Comparison of ENCODE assay signal across 25 mouse cellular contexts in genomic region chr12:84541391-84541958, GRCm38 (mm10). TPM values are rescaled to one million over a fixed set of nuclear protein-coding genes. Genes with fewer than 3 reads are reported as not detected.
DNase-seq lines count a peak whose midpoint lies in the region; ATAC-seq and TF ChIP-seq lines count a peak whose summit lies in the region.
"Had no signal": no experiment of that assay in that cellular context is flagged by ENCODE, and none has a peak within 500 bp of the region (broad histone marks: within the 10 kb centered on the region; RNA-seq: fewer than 3 reads in every experiment).

No protein-coding gene starts in this region.

- H3K4me1 ChIP-seq in forebrain, embryonic 11.5 days (replicated peaks; ENCODE audit: control insufficient read depth, insufficient read depth, low read length): peaks cover 11% of the 10 kb centered on the region; the same call in 1 of the 2 replicates
- H3K4me1 ChIP-seq in forebrain, postnatal 0 days (ENCODE audit: insufficient read depth): no peaks in the 10 kb centered on the region
- peaks cover 17% of the 10 kb centered on the region for H3K4me1 ChIP-seq in forebrain, embryonic 14.5 days (ENCODE audit: control insufficient read depth, insufficient read depth, low read length)
- H3K4me1 ChIP-seq: embryonic facial prominence, embryonic 12.5 days; heart, embryonic 12.5 days; hindbrain, embryonic 15.5 days had no signal

- 38% methylated on average over 11 of the region's 11 CpGs for WGBS in forebrain, embryonic 11.5 days
- WGBS in forebrain, postnatal 0 days: 20% methylated on average over 11 of the region's 11 CpGs
- 19% methylated on average over 11 of the region's 11 CpGs for WGBS in forebrain, embryonic 14.5 days

- H3K36me3 ChIP-seq in forebrain, embryonic 11.5 days (ENCODE audit: control insufficient read depth, insufficient read depth, low read length): no peaks in the 10 kb centered on the region
- no peaks in the 10 kb centered on the region for H3K36me3 ChIP-seq in forebrain, postnatal 0 days (ENCODE audit: insufficient read depth)
- H3K36me3 ChIP-seq in forebrain, embryonic 14.5 days (ENCODE audit: control insufficient read depth, insufficient read depth, low read length): no peaks in the 10 kb centered on the region
- H3K36me3 ChIP-seq: embryonic facial prominence, embryonic 12.5 days; heart, embryonic 12.5 days; hindbrain, embryonic 10.5 days; hindbrain, embryonic 15.5 days had no signal

- no peak for TF ChIP-seq CTCF in forebrain, postnatal 0 days (IDR thresholded peaks at IDR 0.05; ENCODE audit: low read depth)
- TF ChIP-seq CTCF in brain, embryonic 14.5 days (IDR thresholded peaks at IDR 0.05; ENCODE audit: borderline replicate concordance, extremely low read depth, insufficient read depth, insufficient read length): no peak

- no peak overlapping the region for H3K9ac ChIP-seq in forebrain, embryonic 11.5 days (ENCODE audit: low read length)
- H3K9ac ChIP-seq in forebrain, postnatal 0 days: no peak overlapping the region
- no peak overlapping the region for H3K9ac ChIP-seq in forebrain, embryonic 14.5 days (ENCODE audit: low read length)
- H3K9ac ChIP-seq: embryonic facial prominence, embryonic 12.5 days; heart, embryonic 12.5 days; hindbrain, embryonic 15.5 days had no signal

- no peak overlapping the region for H3K4me2 ChIP-seq in forebrain, embryonic 11.5 days (ENCODE audit: low read depth, low read length, severe bottlenecking)
- no peak overlapping the region for H3K4me2 ChIP-seq in forebrain, postnatal 0 days (ENCODE audit: low read depth)
- no peak overlapping the region for H3K4me2 ChIP-seq in forebrain, embryonic 14.5 days (ENCODE audit: low read length)
- H3K4me2 ChIP-seq: embryonic facial prominence, embryonic 12.5 days; heart, embryonic 12.5 days; hindbrain, embryonic 15.5 days had no signal

- H3K27me3 ChIP-seq in forebrain, embryonic 11.5 days (ENCODE audit: control insufficient read depth, insufficient read depth, low read length): no peaks in the 10 kb centered on the region
- H3K27me3 ChIP-seq in forebrain, postnatal 0 days (ENCODE audit: insufficient read depth, low read length): no peaks in the 10 kb centered on the region
- no peaks in the 10 kb centered on the region for H3K27me3 ChIP-seq in forebrain, embryonic 14.5 days (replicated peaks; ENCODE audit: control insufficient read depth, insufficient read depth, low read length)
- H3K27me3 ChIP-seq: CH12.LX; embryonic facial prominence, embryonic 12.5 days; heart, embryonic 12.5 days had no signal

- no peak for TF ChIP-seq POLR2A in brain, embryonic 14.5 days (IDR thresholded peaks at IDR 0.05; ENCODE audit: borderline replicate concordance, extremely low read depth, insufficient read depth, insufficient read length, poor library complexity, severe bottlenecking)

- H3K4me3 ChIP-seq in forebrain, embryonic 11.5 days (ENCODE audit: low read depth, low read length): no peak overlapping the region
- no peak overlapping the region for H3K4me3 ChIP-seq in forebrain, postnatal 0 days (ENCODE audit: low read depth, low read length)
- no peak overlapping the region for H3K4me3 ChIP-seq in forebrain, embryonic 14.5 days (ENCODE audit: low read depth, low read length)
- H3K4me3 ChIP-seq: embryonic facial prominence, embryonic 12.5 days; heart, embryonic 12.5 days; hindbrain, embryonic 10.5 days; hindbrain, embryonic 15.5 days had no signal

- H3K9me3 ChIP-seq in forebrain, embryonic 11.5 days (ENCODE audit: control insufficient read depth, low read length): no peaks in the 10 kb centered on the region
- H3K9me3 ChIP-seq in forebrain, postnatal 0 days (ENCODE audit: low read length): no peaks in the 10 kb centered on the region
- H3K9me3 ChIP-seq in forebrain, embryonic 14.5 days (replicated peaks; ENCODE audit: control insufficient read depth, low read length): no peaks in the 10 kb centered on the region
- H3K9me3 ChIP-seq: embryonic facial prominence, embryonic 12.5 days; heart, embryonic 12.5 days; hindbrain, embryonic 10.5 days; hindbrain, embryonic 15.5 days had no signal

- DNase-seq in forebrain, embryonic 11.5 days (ENCODE audit: low spot score): peak; percentile 77
- DNase-seq in forebrain, postnatal 0 days: no peak
- DNase-seq in brain, embryonic 14.5 days (ENCODE audit: low read depth): peak; percentile 86
- peak; percentile 73 for DNase-seq in forebrain, embryonic 14.5 days (ENCODE audit: low spot score)
- DNase-seq in gastrocnemius, postnatal 4 days (ENCODE audit: low spot score in 2 of 2): no peak
- DNase-seq: adrenal gland, adult 8-10 months; adrenal gland, postnatal 36 days; cerebellum, adult 11 months; cerebellum, adult 8-10 months; cerebellum, postnatal 14 days; embryo, embryonic 11 days; gastrocnemius, postnatal 10 days had no signal

- ATAC-seq in forebrain, embryonic 11.5 days (replicated peaks; ENCODE audit: low FRiP score): peak; percentile 72
- ATAC-seq in forebrain, postnatal 0 days: no peak
- ATAC-seq in forebrain, embryonic 14.5 days: peak; percentile 57
- ATAC-seq in activated CD4-positive, CD25-positive, alpha-beta regulatory T cell, adult 4 months: no peak
- ATAC-seq: inflammation-experienced regulatory T-cells, adult 6 months; intestine, postnatal 0 days had no signal

- 0 out of 2 replicates have a peak overlapping the region, but pooled peaks have one; percentile 12 for H3K27ac ChIP-seq in forebrain, embryonic 11.5 days (ENCODE audit: low read depth, low read length)
- no peak overlapping the region for H3K27ac ChIP-seq in forebrain, postnatal 0 days (ENCODE audit: low read depth, low read length)
- H3K27ac ChIP-seq in forebrain, embryonic 14.5 days (ENCODE audit: low read depth, low read length): peak overlapping the region; percentile 44
- H3K27ac ChIP-seq: embryonic facial prominence, embryonic 12.5 days; hindbrain, embryonic 10.5 days; hindbrain, embryonic 15.5 days had no signal

RNA-seq across cellular contexts. Expression of gene Vsx2, which starts 28.1 kb away (rescaled TPM):
- polyA plus RNA-seq in forebrain, embryonic 11.5 days (2014; fragmentation: Nextera tagmentation; extraction: Ambion mirVana): not detected in 2 replicates
- 0.46 and 0.67 TPM in 2 replicates for total RNA-seq in forebrain, postnatal 0 days (2014; rRNA removed)
- polyA plus RNA-seq in forebrain, postnatal 0 days (2015; fragmentation: Nextera tagmentation; extraction: Ambion mirVana): 0.05 and 0.10 TPM in 2 replicates
- polyA plus RNA-seq in brain, embryonic 14.5 days (2012; rRNA removed): 2.5 and 5.8 TPM in 2 replicates
- 0.09 TPM in 1 of 2 replicates, not detected in the other for polyA plus RNA-seq in forebrain, embryonic 14.5 days (2014; fragmentation: Nextera tagmentation; extraction: Ambion mirVana)
- not detected for polyA plus RNA-seq in activated CD4-positive, CD25-positive, alpha-beta regulatory T cell, adult 4 months (2017; shearing (Covaris generic))
- total RNA-seq in gastrocnemius, postnatal 4 days (2021): not detected
- total RNA-seq: adrenal gland, postnatal 36 days; CH12.LX; common myeloid progenitor, adult 5-6 weeks; heart, adult 8-10 months; heart, postnatal 25 days had no signal
- polyA plus RNA-seq: gonadal fat pad, adult 2 months; heart, embryonic 12.5 days; heart, embryonic 16.5 days; inflammation-experienced regulatory T-cells, adult 6 months; intestine, postnatal 0 days had no signal

Comparison
In these comparisons a context has a peak if more than half of its experiments do, and no peak if none do; other contexts are left out.
1. ATAC-seq: peak in forebrain, embryonic 11.5 days (single experiment) and forebrain, embryonic 14.5 days (single experiment); none in forebrain, postnatal 0 days (single experiment) and activated CD4-positive, CD25-positive, alpha-beta regulatory T cell, adult 4 months (single experiment).
2. DNase-seq: peak in forebrain, embryonic 11.5 days (single experiment), brain, embryonic 14.5 days (single experiment) and forebrain, embryonic 14.5 days (single experiment); none in forebrain, postnatal 0 days (single experiment) and gastrocnemius, postnatal 4 days (0 of 2).